Mouse (Mus musculus): ENCODE results near the gene Cdc25b.

DNA sequence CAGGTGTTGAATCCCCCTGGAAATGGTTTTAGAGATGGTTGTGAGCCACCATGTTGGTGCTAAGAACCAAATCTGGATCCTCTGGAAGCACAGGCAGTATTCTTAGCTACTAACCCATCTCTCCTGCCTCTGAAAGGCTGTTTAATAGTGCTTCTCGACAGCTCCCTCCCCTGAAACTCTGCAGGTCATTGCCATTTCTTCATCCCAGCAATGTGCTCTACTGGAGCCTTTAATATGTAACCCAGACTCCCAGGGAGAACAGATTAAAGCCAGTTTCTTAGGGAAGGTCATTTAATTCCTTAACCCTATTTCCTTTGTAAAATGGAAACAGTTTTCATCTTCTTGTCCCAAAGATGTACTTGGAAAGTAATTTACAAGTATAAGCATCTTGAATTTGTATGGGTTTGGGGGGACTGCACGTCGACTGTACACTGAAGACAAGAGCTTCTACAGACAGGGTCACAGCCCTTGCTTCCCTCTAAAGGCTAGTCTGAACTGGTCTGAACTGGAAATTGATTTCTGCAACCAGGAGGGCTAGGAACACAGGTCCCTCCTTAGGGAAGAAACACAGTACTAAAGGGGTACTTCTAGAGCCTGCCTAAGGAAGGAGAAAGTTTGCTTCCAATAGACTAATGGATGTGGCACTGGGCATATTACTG, 11.3 kb upstream of the Cdc25b start:
- no peak for TF ChIP-seq CTCF (IDR thresholded peaks at IDR 0.05; ENCODE audit: extremely low read depth, insufficient read length, insufficient replicate concordance, low read depth, low read length)
- no peak for TF ChIP-seq POLR2A (IDR thresholded peaks at IDR 0.05; ENCODE audit: low read depth, low read length)

Measured in small intestine, adult 2 months (tissue).